Mouse (Mus musculus): ENCODE results near the gene Tmcc3.
A peak's percentile ranks its signal among the peaks of the same experiment; 100 is the strongest.

The Tmcc3 gene

GRCm38 (mm10) chr10:94332358-94333137 is 20.8 kb downstream of the Tmcc3 start:
- no peak for DNase-seq

GRCm38 (mm10) chr10:94333328-94333727 is 21.6 kb downstream of the Tmcc3 start:
- no peak for DNase-seq

- no peak for DNase-seq
These were observed 23.3 kb downstream of the Tmcc3 start for GRCm38 (mm10) chr10:94335047-94335446.

- no peak for DNase-seq
These were observed 24.3 kb downstream of the Tmcc3 start for GRCm38 (mm10) chr10:94336071-94336470.

GRCm38 (mm10) chr10:94341501-94341900 is 29.8 kb downstream of the Tmcc3 start:
- DNase-seq: no peak

- DNase-seq: no peak
These were observed 30.5 kb downstream of the Tmcc3 start for GRCm38 (mm10) chr10:94342256-94342655.

- peak; percentile 36 for DNase-seq
These were observed 31.8 kb downstream of the Tmcc3 start for GRCm38 (mm10) chr10:94343581-94343980.

GRCm38 (mm10) chr10:94344631-94345417 is 33.1 kb downstream of the Tmcc3 start:
- DNase-seq: no peak

- DNase-seq: no peak
These were observed 33.9 kb downstream of the Tmcc3 start for GRCm38 (mm10) chr10:94345509-94346252.

- DNase-seq: no peak
These were observed 34.8 kb downstream of the Tmcc3 start for GRCm38 (mm10) chr10:94346596-94346995.

- DNase-seq: no peak
These were observed 35.5 kb downstream of the Tmcc3 start for GRCm38 (mm10) chr10:94347296-94347695.

GRCm38 (mm10) chr10:94347959-94348358 is 36.2 kb downstream of the Tmcc3 start:
- DNase-seq: no peak

GRCm38 (mm10) chr10:94350207-94350606 is 38.5 kb downstream of the Tmcc3 start:
- DNase-seq: no peak

- no peak for DNase-seq
These were observed 39.3 kb downstream of the Tmcc3 start for GRCm38 (mm10) chr10:94350896-94351661.

GRCm38 (mm10) chr10:94352172-94352876 is 40.6 kb downstream of the Tmcc3 start:
- no peak for DNase-seq

GRCm38 (mm10) chr10:94352877-94353853 is 41.4 kb downstream of the Tmcc3 start:
- no peak for DNase-seq

- DNase-seq: no peak
These were observed 42.3 kb downstream of the Tmcc3 start for GRCm38 (mm10) chr10:94354005-94354404.

GRCm38 (mm10) chr10:94354427-94354826 is 42.7 kb downstream of the Tmcc3 start:
- DNase-seq: no peak

- DNase-seq: no peak
These were observed 44.9 kb downstream of the Tmcc3 start for GRCm38 (mm10) chr10:94356504-94357169.

GRCm38 (mm10) chr10:94360664-94361063 is 48.9 kb downstream of the Tmcc3 start:
- no peak for DNase-seq
